Mouse (Mus musculus): ENCODE data around the gene Ankle1. TPM values are rescaled to one million over a fixed set of nuclear protein-coding genes. Genes with fewer than 3 reads are reported as not detected.

Ankle1 gene
- polyA plus RNA-seq, 1 experiment from 2014 or later: 6.5 TPM

- ATAC-seq (replicated peaks): no peak
- Histone ChIP-seq H3K27me3 (replicated peaks) (0 out of 2 replicates have a peak, but pooled peaks cover 2% of the 10 kb centered on the region), H3K36me3 (replicated peaks) (no peaks in the 10 kb centered on the region), H3K4me2 (no peak overlapping the region), H3K4me3 (no peak overlapping the region), H3K27ac (no peak overlapping the region), H3K4me1 (no peaks in the 10 kb centered on the region), H3K9ac (no peak overlapping the region), H3K9me3 (no peaks in the 10 kb centered on the region)
- 85% methylated on average over 7 of the region's 7 CpGs for WGBS
These were observed 39.3 kb downstream of the Ankle1 start for GRCm38 (mm10) chr8:71445096-71445495.

- H3K9me3 ChIP-seq: no peaks in the 10 kb centered on the region
These were observed 45.5 kb downstream of the Ankle1 start for GRCm38 (mm10) chr8:71451337-71451736.

GRCm38 (mm10) chr8:71451777-71452176, 46.0 kb downstream of the Ankle1 start:
- ATAC-seq (replicated peaks): no peak
- no peaks in the 10 kb centered on the region for H3K4me1 ChIP-seq
- 0 out of 2 replicates have a peak, but pooled peaks cover 3% of the 10 kb centered on the region for H3K36me3 ChIP-seq (replicated peaks)
- H3K4me2 ChIP-seq: no peak overlapping the region
- H3K9ac ChIP-seq: no peak overlapping the region
- no peak overlapping the region for H3K4me3 ChIP-seq
- H3K27me3 ChIP-seq (replicated peaks): no peaks in the 10 kb centered on the region
- no peaks in the 10 kb centered on the region for H3K9me3 ChIP-seq
- 62% methylated on average over 11 of the region's 11 CpGs for WGBS
- no peak overlapping the region for H3K27ac ChIP-seq

More at GRCm38 (mm10) chr8:71451337-71451736, 45.5 kb downstream of the Ankle1 start:
- Histone ChIP-seq H3K36me3 (replicated peaks) (no peaks in the 10 kb centered on the region), H3K27me3 (replicated peaks) (no peaks in the 10 kb centered on the region), H3K4me3 (no peak overlapping the region), H3K9ac (no peak overlapping the region), H3K4me2 (no peak overlapping the region), H3K4me1 (no peaks in the 10 kb centered on the region), H3K27ac (no peak overlapping the region)
- WGBS: 68% methylated on average over 4 of the region's 4 CpGs
- no peak for ATAC-seq (replicated peaks)

GRCm38 (mm10) chr8:71452669-71453068, 46.9 kb downstream of the Ankle1 start:
- 82% methylated on average over 2 of the region's 2 CpGs for WGBS
- Histone ChIP-seq H3K4me3 (no peak overlapping the region), H3K27ac (no peak overlapping the region), H3K36me3 (replicated peaks) (0 out of 2 replicates have a peak, but pooled peaks cover 10% of the 10 kb centered on the region), H3K4me2 (no peak overlapping the region), H3K4me1 (no peaks in the 10 kb centered on the region), H3K9me3 (no peaks in the 10 kb centered on the region), H3K9ac (no peak overlapping the region), H3K27me3 (replicated peaks) (no peaks in the 10 kb centered on the region)
- no peak for ATAC-seq (replicated peaks)

GRCm38 (mm10) chr8:71454668-71455067, 48.9 kb downstream of the Ankle1 start:
- H3K36me3 ChIP-seq (replicated peaks): peaks cover 16% of the 10 kb centered on the region; the same call in 1 of the 2 replicates
- ATAC-seq (replicated peaks): no peak
- H3K27ac ChIP-seq: no peak overlapping the region
- WGBS: 90% methylated on average over 8 of the region's 8 CpGs
- no peak overlapping the region for H3K9ac ChIP-seq
- no peaks in the 10 kb centered on the region for H3K27me3 ChIP-seq (replicated peaks)
- H3K9me3 ChIP-seq: no peaks in the 10 kb centered on the region
- H3K4me2 ChIP-seq: no peak overlapping the region
- H3K4me1 ChIP-seq: peaks cover 4% of the 10 kb centered on the region; the same call in 1 of the 2 replicates
- H3K4me3 ChIP-seq: no peak overlapping the region

- Histone ChIP-seq H3K9me3 (no peaks in the 10 kb centered on the region), H3K27ac (no peak overlapping the region), H3K36me3 (replicated peaks) (peaks cover 31% of the 10 kb centered on the region; the same call in 1 of the 2 replicates), H3K4me1 (peaks cover 20% of the 10 kb centered on the region), H3K27me3 (replicated peaks) (no peaks in the 10 kb centered on the region), H3K9ac (no peak overlapping the region), H3K4me3 (no peak overlapping the region), H3K4me2 (no peak overlapping the region)
- WGBS: 42% methylated on average over 22 of the region's 22 CpGs
- no peak for ATAC-seq (replicated peaks)
These were observed 51.1 kb downstream of the Ankle1 start for GRCm38 (mm10) chr8:71456906-71457305.

GRCm38 (mm10) chr8:71457659-71458270, 52.0 kb downstream of the Ankle1 start:
- ATAC-seq (replicated peaks): no peak
- H3K9me3 ChIP-seq: no peaks in the 10 kb centered on the region
- no peak overlapping the region for H3K4me2 ChIP-seq
- H3K4me1 ChIP-seq: peaks cover 29% of the 10 kb centered on the region
- no peak overlapping the region for H3K4me3 ChIP-seq
- H3K36me3 ChIP-seq (replicated peaks): peaks cover 31% of the 10 kb centered on the region; the same call in 1 of the 2 replicates
- no peak overlapping the region for H3K9ac ChIP-seq
- WGBS: 86% methylated on average over 20 of the region's 20 CpGs
- no peaks in the 10 kb centered on the region for H3K27me3 ChIP-seq (replicated peaks)
- no peak overlapping the region for H3K27ac ChIP-seq

Other genes with a start within 250 kb of the Ankle1 start
- gene Myo9b, start 133.3 kb upstream of the Ankle1 start, polyA plus RNA-seq (2015; fragmentation: Nextera tagmentation; extraction: Ambion mirVana): 18.7 and 20.2 TPM in 2 replicates
- gene Haus8, start 133.1 kb upstream of the Ankle1 start, polyA plus RNA-seq (2015; fragmentation: Nextera tagmentation; extraction: Ambion mirVana): 64.2 and 65.3 TPM in 2 replicates
- gene Use1, start 39.2 kb upstream of the Ankle1 start, polyA plus RNA-seq (2015; fragmentation: Nextera tagmentation; extraction: Ambion mirVana): 117 and 119 TPM in 2 replicates
- gene Ocel1, start 34.7 kb upstream of the Ankle1 start, polyA plus RNA-seq (2015; fragmentation: Nextera tagmentation; extraction: Ambion mirVana): 6.5 and 6.8 TPM in 2 replicates
- 25.0 and 28.7 TPM in 2 replicates for gene Nr2f6, start 24.1 kb upstream of the Ankle1 start, polyA plus RNA-seq (2015; fragmentation: Nextera tagmentation; extraction: Ambion mirVana)
- gene Ushbp1, start 10.2 kb upstream of the Ankle1 start, polyA plus RNA-seq (2015; fragmentation: Nextera tagmentation; extraction: Ambion mirVana): 7.4 and 7.7 TPM in 2 replicates
- gene Babam1, start 9.1 kb upstream of the Ankle1 start, polyA plus RNA-seq (2015; fragmentation: Nextera tagmentation; extraction: Ambion mirVana): 101 and 102 TPM in 2 replicates
- 188 and 206 TPM in 2 replicates for gene Abhd8, start 57.6 kb downstream of the Ankle1 start, polyA plus RNA-seq (2015; fragmentation: Nextera tagmentation; extraction: Ambion mirVana)
- gene Mrpl34, start 58.9 kb downstream of the Ankle1 start, polyA plus RNA-seq (2015; fragmentation: Nextera tagmentation; extraction: Ambion mirVana): 173 and 174 TPM in 2 replicates
- gene Dda1, start 63.2 kb downstream of the Ankle1 start, polyA plus RNA-seq (2015; fragmentation: Nextera tagmentation; extraction: Ambion mirVana): 240 and 242 TPM in 2 replicates
- 9.6 and 10.9 TPM in 2 replicates for gene Ano8, start 80.0 kb downstream of the Ankle1 start, polyA plus RNA-seq (2015; fragmentation: Nextera tagmentation; extraction: Ambion mirVana)
- gene Gtpbp3, start 82.1 kb downstream of the Ankle1 start, polyA plus RNA-seq (2015; fragmentation: Nextera tagmentation; extraction: Ambion mirVana): 12.0 and 13.9 TPM in 2 replicates
- gene Plvap, start 105.7 kb downstream of the Ankle1 start, polyA plus RNA-seq (2015; fragmentation: Nextera tagmentation; extraction: Ambion mirVana): 5.2 and 5.6 TPM in 2 replicates
- gene Ccdc194, start 119.7 kb downstream of the Ankle1 start, polyA plus RNA-seq (2015; fragmentation: Nextera tagmentation; extraction: Ambion mirVana): 0.09 and 0.15 TPM in 2 replicates
- 11.5 and 18.0 TPM in 2 replicates for gene Bst2, start 131.4 kb downstream of the Ankle1 start, polyA plus RNA-seq (2015; fragmentation: Nextera tagmentation; extraction: Ambion mirVana)
- 61.6 and 62.2 TPM in 2 replicates for gene Mvb12a, start 136.9 kb downstream of the Ankle1 start, polyA plus RNA-seq (2015; fragmentation: Nextera tagmentation; extraction: Ambion mirVana)
- 0.13 TPM in 1 of 2 replicates, not detected in the other for gene Tmem221, start 152.9 kb downstream of the Ankle1 start, polyA plus RNA-seq (2015; fragmentation: Nextera tagmentation; extraction: Ambion mirVana)
- gene Nxnl1, start 160.6 kb downstream of the Ankle1 start, polyA plus RNA-seq (2015; fragmentation: Nextera tagmentation; extraction: Ambion mirVana): 0.08 TPM in 1 of 2 replicates, not detected in the other
- gene Slc27a1, start 162.9 kb downstream of the Ankle1 start, polyA plus RNA-seq (2015; fragmentation: Nextera tagmentation; extraction: Ambion mirVana): 66.9 and 67.4 TPM in 2 replicates
- gene Pgls, start 186.2 kb downstream of the Ankle1 start, polyA plus RNA-seq (2015; fragmentation: Nextera tagmentation; extraction: Ambion mirVana): 217 and 221 TPM in 2 replicates
- gene Fam129c, start 191.6 kb downstream of the Ankle1 start, polyA plus RNA-seq (2015; fragmentation: Nextera tagmentation; extraction: Ambion mirVana): 9.3 and 9.4 TPM in 2 replicates
- 70.5 and 74.5 TPM in 2 replicates for gene Colgalt1, start 205.0 kb downstream of the Ankle1 start, polyA plus RNA-seq (2015; fragmentation: Nextera tagmentation; extraction: Ambion mirVana)

All from midbrain, embryonic 15.5 days (tissue).